Mouse (Mus musculus): ENCODE measurements at regions not wholly inside any gene's neighbourhood (a gene's known extent, or its start where the extent isn't known, plus 50 kb on each side); places are given as distances from the start of the nearest gene placed in this dataset.
A peak's percentile ranks its signal among the peaks of the same experiment; 100 is the strongest.

- no peaks in the 10 kb centered on the region for H3K9me3 ChIP-seq (replicated peaks)
- no peaks in the 10 kb centered on the region for H3K36me3 ChIP-seq
- H3K27me3 ChIP-seq = no peaks in the 10 kb centered on the region
- no peak overlapping the region for H3K9ac ChIP-seq
- H3K4me3 ChIP-seq = no peak overlapping the region
- no peak overlapping the region for H3K4me2 ChIP-seq (replicated peaks)
- peaks cover 9% of the 10 kb centered on the region for H3K4me1 ChIP-seq
- no peak for ATAC-seq (ENCODE audit: low FRiP score)
- H3K27ac ChIP-seq = no peak overlapping the region
- WGBS = 45% methylated on average over 6 of the region's 6 CpGs
Observed at GRCm38 (mm10) chr7:129979337-129979736, 387.7 kb downstream of the Wdr11 start.

DNA sequence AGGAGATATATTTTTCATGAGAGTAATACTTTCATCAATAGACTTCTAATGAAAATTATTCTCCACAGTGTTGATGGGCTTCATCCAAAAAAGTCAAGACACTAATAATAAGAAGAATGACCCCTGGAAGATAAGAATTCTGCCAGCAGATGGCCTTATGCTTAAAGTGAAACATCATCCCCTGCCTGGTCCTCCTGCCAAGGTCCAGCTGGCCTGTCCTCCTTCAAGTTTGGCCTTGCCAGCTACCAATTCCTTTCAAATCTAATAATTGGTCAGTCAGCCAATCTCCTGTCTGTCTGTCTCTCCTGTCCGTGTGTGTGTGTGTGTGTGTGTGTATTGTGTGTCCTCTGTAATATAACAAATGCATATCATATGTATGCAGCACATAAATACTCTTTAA is 388.8 kb downstream of the Wdr11 start:
- H3K36me3 ChIP-seq = no peaks in the 10 kb centered on the region
- no peak overlapping the region for H3K4me2 ChIP-seq (replicated peaks)
- H3K27me3 ChIP-seq = no peaks in the 10 kb centered on the region
- no peaks in the 10 kb centered on the region for H3K9me3 ChIP-seq (replicated peaks)
- no peak for ATAC-seq (ENCODE audit: low FRiP score)
- peaks cover 9% of the 10 kb centered on the region for H3K4me1 ChIP-seq
- no peak overlapping the region for H3K4me3 ChIP-seq
- no peak overlapping the region for H3K27ac ChIP-seq
- 86% methylated on average over 1 of the region's 1 CpGs for WGBS
- H3K9ac ChIP-seq = no peak overlapping the region

- Histone ChIP-seq H3K36me3 (no peaks in the 10 kb centered on the region), H3K27me3 (no peaks in the 10 kb centered on the region), H3K9me3 (replicated peaks) (no peaks in the 10 kb centered on the region), H3K4me2 (replicated peaks) (no peak overlapping the region), H3K9ac (no peak overlapping the region), H3K4me1 (peaks cover 15% of the 10 kb centered on the region), H3K4me3 (no peak overlapping the region), H3K27ac (no peak overlapping the region)
- ATAC-seq (ENCODE audit: low FRiP score) = no peak
- 32% methylated on average over 5 of the region's 5 CpGs for WGBS
Observed at GRCm38 (mm10) chr7:129982411-129982810, 390.7 kb downstream of the Wdr11 start.

- 89% methylated on average over 6 of the region's 6 CpGs for WGBS
- Histone ChIP-seq H3K27me3 (no peaks in the 10 kb centered on the region), H3K9me3 (replicated peaks) (no peaks in the 10 kb centered on the region), H3K4me2 (replicated peaks) (no peak overlapping the region), H3K4me3 (no peak overlapping the region), H3K4me1 (peaks cover 15% of the 10 kb centered on the region), H3K27ac (no peak overlapping the region), H3K36me3 (no peaks in the 10 kb centered on the region), H3K9ac (no peak overlapping the region)
- no peak for ATAC-seq (ENCODE audit: low FRiP score)
Observed at GRCm38 (mm10) chr7:129983601-129984120, 392.0 kb downstream of the Wdr11 start.

DNA sequence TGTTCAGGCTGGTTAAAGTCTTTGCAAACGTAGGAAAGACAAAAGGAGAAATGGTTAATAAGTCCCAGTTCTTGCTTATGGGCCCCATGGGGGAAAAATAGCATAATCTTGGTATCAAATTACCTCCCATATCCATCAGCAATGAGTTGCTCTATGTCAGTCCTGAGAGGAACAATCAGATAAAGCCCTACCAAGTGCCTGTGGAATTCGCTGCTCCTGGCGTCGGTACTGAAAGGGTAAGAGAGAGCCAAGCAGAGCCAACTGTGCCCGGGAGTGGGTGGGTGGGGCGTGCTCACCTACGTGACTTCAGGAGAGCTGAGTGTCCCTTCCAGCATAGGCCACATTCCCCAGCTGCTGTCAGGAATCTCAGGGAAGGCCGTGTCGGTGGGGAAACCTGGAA is 392.7 kb downstream of the Wdr11 start:
- WGBS = 64% methylated on average over 9 of the region's 9 CpGs

DNA sequence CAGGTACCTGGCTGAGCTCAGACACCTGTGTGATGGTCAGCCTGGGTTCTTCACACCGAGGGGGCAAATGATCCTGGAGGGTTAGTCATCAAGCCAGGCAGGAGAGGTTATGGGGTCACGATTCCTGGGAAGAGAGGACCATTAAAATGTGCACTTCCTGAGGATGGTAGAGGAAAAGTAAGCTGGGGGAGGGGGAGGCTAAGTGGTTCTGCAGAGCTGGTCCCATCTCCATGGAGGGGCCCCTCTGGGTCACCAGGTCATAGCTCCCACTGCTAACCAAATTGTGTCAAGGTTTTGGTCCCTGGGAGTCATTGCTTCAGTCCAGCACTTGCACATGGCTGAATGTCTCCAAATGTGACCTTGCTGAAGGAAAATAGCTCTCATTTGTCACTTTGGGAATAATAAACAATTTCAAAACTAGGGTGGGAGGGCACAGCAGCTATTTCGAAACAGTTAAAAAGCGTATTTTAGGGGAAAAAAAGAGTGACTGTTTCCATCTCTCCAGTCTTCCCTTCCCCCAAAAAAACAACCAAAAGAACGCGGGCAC is 395.5 kb downstream of the Wdr11 start:
- Histone ChIP-seq H3K27ac (no peak overlapping the region), H3K9me3 (replicated peaks) (no peaks in the 10 kb centered on the region), H3K27me3 (no peaks in the 10 kb centered on the region), H3K4me3 (no peak overlapping the region), H3K4me2 (replicated peaks) (no peak overlapping the region), H3K9ac (no peak overlapping the region), H3K4me1 (peaks cover 14% of the 10 kb centered on the region), H3K36me3 (no peaks in the 10 kb centered on the region)
- ATAC-seq (ENCODE audit: low FRiP score) = no peak
- 62% methylated on average over 6 of the region's 6 CpGs for WGBS

More for the DNA sequence above, 392.7 kb downstream of the Wdr11 start:
- H3K4me1 ChIP-seq = peaks cover 15% of the 10 kb centered on the region
- no peak overlapping the region for H3K4me3 ChIP-seq
- H3K27ac ChIP-seq = no peak overlapping the region
- no peak overlapping the region for H3K9ac ChIP-seq
- H3K27me3 ChIP-seq = no peaks in the 10 kb centered on the region
- no peaks in the 10 kb centered on the region for H3K9me3 ChIP-seq (replicated peaks)
- H3K4me2 ChIP-seq (replicated peaks) = no peak overlapping the region
- H3K36me3 ChIP-seq = no peaks in the 10 kb centered on the region
- ATAC-seq (ENCODE audit: low FRiP score) = no peak

GRCm38 (mm10) chr7:129987713-129988112 is 396.1 kb downstream of the Wdr11 start:
- no peaks in the 10 kb centered on the region for H3K9me3 ChIP-seq (replicated peaks)
- H3K4me1 ChIP-seq = peaks cover 8% of the 10 kb centered on the region
- no peak overlapping the region for H3K4me3 ChIP-seq
- H3K36me3 ChIP-seq = no peaks in the 10 kb centered on the region
- H3K27me3 ChIP-seq = no peaks in the 10 kb centered on the region
- ATAC-seq (ENCODE audit: low FRiP score) = no peak
- H3K4me2 ChIP-seq (replicated peaks) = no peak overlapping the region
- 47% methylated on average over 4 of the region's 4 CpGs for whole genome bisulfite sequencing
- H3K9ac ChIP-seq = no peak overlapping the region
- no peak overlapping the region for H3K27ac ChIP-seq

- H3K9ac ChIP-seq = no peak overlapping the region
- H3K36me3 ChIP-seq = no peaks in the 10 kb centered on the region
- no peak overlapping the region for H3K4me3 ChIP-seq
- WGBS = 63% methylated on average over 14 of the region's 14 CpGs
- no peaks in the 10 kb centered on the region for H3K9me3 ChIP-seq (replicated peaks)
- peak; percentile 52; the same call in 1 of the 2 replicates for ATAC-seq (ENCODE audit: low FRiP score)
- H3K27ac ChIP-seq = no peak overlapping the region
- no peaks in the 10 kb centered on the region for H3K27me3 ChIP-seq
- H3K4me2 ChIP-seq (replicated peaks) = no peak overlapping the region
- 0 out of 2 replicates have a peak, but pooled peaks cover 2% of the 10 kb centered on the region for H3K4me1 ChIP-seq
Observed at GRCm38 (mm10) chr7:129993446-129994223, 402.0 kb downstream of the Wdr11 start.

DNA sequence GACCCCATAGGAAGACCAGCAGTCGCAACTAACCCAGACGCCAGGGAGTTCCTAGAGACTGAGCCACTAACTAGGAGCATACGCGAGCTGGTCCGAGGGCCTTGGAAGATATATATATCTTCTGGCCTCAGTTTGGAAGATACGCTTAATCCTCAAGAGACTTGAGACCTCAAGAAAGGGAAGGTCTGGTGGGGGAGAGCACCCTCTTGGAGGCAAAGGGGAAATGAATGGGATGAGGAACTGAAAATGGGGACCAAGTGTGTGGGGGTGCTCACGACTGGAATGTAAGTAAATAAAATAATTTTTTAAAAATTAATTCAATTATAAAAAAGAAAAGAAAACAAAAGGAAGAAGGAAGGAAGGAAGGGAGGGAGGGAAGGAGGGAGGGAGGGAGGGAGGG is 403.9 kb downstream of the Wdr11 start:
- no peak overlapping the region for H3K9ac ChIP-seq
- 88% methylated on average over 7 of the region's 7 CpGs for WGBS
- H3K27me3 ChIP-seq = no peaks in the 10 kb centered on the region
- no peak overlapping the region for H3K27ac ChIP-seq
- no peak for ATAC-seq (ENCODE audit: low FRiP score)
- no peaks in the 10 kb centered on the region for H3K36me3 ChIP-seq
- 0 out of 2 replicates have a peak, but pooled peaks cover 2% of the 10 kb centered on the region for H3K4me1 ChIP-seq
- no peak overlapping the region for H3K4me3 ChIP-seq
- no peak overlapping the region for H3K4me2 ChIP-seq (replicated peaks)
- no peaks in the 10 kb centered on the region for H3K9me3 ChIP-seq (replicated peaks)

DNA sequence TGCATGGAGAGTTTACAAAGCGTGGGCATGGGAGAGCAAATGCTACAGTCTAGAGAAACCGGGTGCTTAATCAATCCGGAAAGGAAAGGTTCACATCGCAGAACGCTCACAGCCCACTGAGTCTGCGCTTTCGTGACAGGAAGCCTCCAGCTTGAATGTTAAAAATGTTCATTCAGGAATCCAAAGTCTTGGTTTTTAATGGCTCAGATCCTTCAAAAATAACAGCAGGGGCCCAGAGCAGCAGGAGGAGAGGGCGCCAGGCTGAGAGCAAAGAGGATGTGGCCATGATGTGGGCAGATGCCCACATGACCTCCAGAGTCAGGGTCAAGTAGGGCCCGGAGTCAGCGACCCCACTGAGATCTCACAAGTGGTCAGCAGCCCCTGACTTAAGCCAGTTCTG is 409.4 kb downstream of the Wdr11 start:
- Histone ChIP-seq H3K4me1 (peaks cover 12% of the 10 kb centered on the region), H3K27ac (peak overlapping the region; percentile 9; the same call in 1 of the 2 replicates), H3K4me3 (no peak overlapping the region), H3K9ac (no peak overlapping the region), H3K27me3 (no peaks in the 10 kb centered on the region), H3K4me2 (replicated peaks) (no peak overlapping the region), H3K36me3 (no peaks in the 10 kb centered on the region), H3K9me3 (replicated peaks) (no peaks in the 10 kb centered on the region)
- no peak for ATAC-seq (ENCODE audit: low FRiP score)
- 50% methylated on average over 10 of the region's 10 CpGs for WGBS

GRCm38 (mm10) chr7:130002002-130002401 is 410.3 kb downstream of the Wdr11 start:
- 64% methylated on average over 12 of the region's 12 CpGs for WGBS
- Histone ChIP-seq H3K4me3 (no peak overlapping the region), H3K27me3 (no peaks in the 10 kb centered on the region), H3K9me3 (replicated peaks) (no peaks in the 10 kb centered on the region), H3K4me1 (peaks cover 13% of the 10 kb centered on the region), H3K9ac (no peak overlapping the region), H3K27ac (no peak overlapping the region), H3K4me2 (replicated peaks) (no peak overlapping the region), H3K36me3 (no peaks in the 10 kb centered on the region)
- ATAC-seq (ENCODE audit: low FRiP score) = no peak

DNA sequence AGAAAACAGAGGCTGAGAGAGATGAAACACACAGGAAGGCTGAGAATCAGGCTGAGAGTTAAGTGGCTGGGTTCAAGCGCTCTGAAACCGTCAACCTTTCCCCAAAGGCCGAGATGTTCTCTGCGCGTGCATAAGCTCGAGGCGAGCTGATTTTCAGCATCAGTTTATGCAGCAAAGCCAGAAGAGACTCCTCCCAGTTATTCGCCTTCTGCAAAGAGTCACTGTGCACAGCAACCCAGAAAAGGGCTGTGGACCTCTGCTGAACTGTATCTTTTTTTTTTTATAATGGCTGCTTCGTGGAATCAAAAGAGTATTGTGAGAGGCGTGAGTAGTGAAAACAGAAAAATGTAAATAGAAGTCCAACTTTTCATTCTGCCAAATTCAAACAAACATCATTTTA is 413.7 kb downstream of the Wdr11 start:
- no peak overlapping the region for H3K4me3 ChIP-seq
- H3K27me3 ChIP-seq = peaks cover 4% of the 10 kb centered on the region; the same call in 1 of the 2 replicates
- H3K9ac ChIP-seq = no peak overlapping the region
- no peak for ATAC-seq (ENCODE audit: low FRiP score)
- WGBS = 52% methylated on average over 10 of the region's 10 CpGs
- H3K4me1 ChIP-seq = peaks cover 26% of the 10 kb centered on the region
- no peak overlapping the region for H3K4me2 ChIP-seq (replicated peaks)
- no peak overlapping the region for H3K27ac ChIP-seq
- H3K36me3 ChIP-seq = no peaks in the 10 kb centered on the region
- H3K9me3 ChIP-seq (replicated peaks) = no peaks in the 10 kb centered on the region
